Mouse (Mus musculus) heart, embryonic 15.5 days (tissue): ENCODE measurements around the gene Prps1. TPM values are rescaled to one million over a fixed set of nuclear protein-coding genes. Genes with fewer than 3 reads are reported as not detected.
"Not testable (repeated sequence)": the region's sequence is repeated elsewhere in the genome, so short reads cannot be mapped to it uniquely, and the experiment has no call there.

Source experiments
- ATAC-seq: fragments of 200-750 bp; cut with Nextera tagmentation; replicated peaks from 2 replicates; pipeline ENCODE4 v1.8.0; 2017; ENCODE audit warnings: low read depth, moderate TSS enrichment; ENCODE audit not compliant: insufficient number of reproducible peaks, insufficient read depth, low FRiP score
- H3K27ac ChIP-seq: fragments of 300-500 bp; sonication (generic); 2 replicates; pipeline ENCODE4 v1.5.1; 2015; ENCODE audit warnings: mild to moderate bottlenecking, inconsistent platforms
- H3K27me3 ChIP-seq: fragments of 300-500 bp; sonication (generic); 2 replicates; pipeline ENCODE4 v1.6.1; 2015; ENCODE audit warnings: inconsistent platforms
- H3K36me3 ChIP-seq: fragments of 300-500 bp; sonication (generic); 2 replicates; pipeline ENCODE4 v1.6.1; 2015; ENCODE audit warnings: mild to moderate bottlenecking, inconsistent platforms
- H3K4me1 ChIP-seq: fragments of 300-500 bp; sonication (generic); replicated peaks from 2 replicates; pipeline ENCODE4 v1.6.1; 2015; ENCODE audit warnings: inconsistent platforms
- H3K4me2 ChIP-seq: fragments of 300-500 bp; sonication (generic); 2 replicates; pipeline ENCODE4 v1.6.1; 2015; ENCODE audit warnings: inconsistent platforms, mild to moderate bottlenecking, moderate library complexity
- H3K4me3 ChIP-seq: fragments of 300-500 bp; sonication (generic); 2 replicates; pipeline ENCODE4 v1.5.1; 2015; ENCODE audit warnings: mild to moderate bottlenecking, inconsistent platforms
- H3K9ac ChIP-seq: fragments of 300-500 bp; sonication (generic); 2 replicates; pipeline ENCODE4 v1.6.1; 2015; ENCODE audit warnings: mild to moderate bottlenecking, inconsistent platforms
- H3K9me3 ChIP-seq: fragments of 300-500 bp; sonication (generic); replicated peaks from 2 replicates; pipeline ENCODE4 v1.6.1; 2016; ENCODE audit warnings: inconsistent platforms
- WGBS: fragments of 180-500 bp; shearing (Covaris S2); methylation state at CpG from one replicate; pipeline ENCODE4 v1.1.7; 2015; ENCODE audit warnings: mixed read lengths; 5-methylcytosine and 5-hydroxymethylcytosine counted together
- polyA plus RNA-seq: library from polyadenylated mRNA; unstranded; fragments of >200 nt; fragmentation: Nextera tagmentation; extraction: Ambion mirVana; gene quantifications from 2 replicates; pipeline ENCODE4 v1.2.1, GENCODE M21; 2015

Prps1 gene
- polyA plus RNA-seq, 1 experiment from 2014 or later = 44.7 TPM

- 36% methylated on average over 9 of the region's 9 CpGs for WGBS
- Histone ChIP-seq H3K4me1 (peaks cover 8% of the 10 kb centered on the region; the same call in 1 of the 2 replicates), H3K4me2 (0 out of 2 replicates have a peak overlapping the region, but pooled peaks have one; percentile 2), H3K4me3 (no peak overlapping the region), H3K27ac (no peak overlapping the region), H3K36me3 (no peaks in the 10 kb centered on the region), H3K27me3 (peaks cover 4% of the 10 kb centered on the region; the same call in 1 of the 2 replicates), H3K9ac (no peak overlapping the region), H3K9me3 (no peaks in the 10 kb centered on the region)
- ATAC-seq = no peak
Measured at GRCm38 (mm10) chrX:140501401-140502301, 45.2 kb downstream of the Prps1 start.

- H3K4me2 ChIP-seq = no peak overlapping the region
- H3K36me3 ChIP-seq = no peaks in the 10 kb centered on the region
- H3K4me3 ChIP-seq = no peak overlapping the region
- 0 out of 2 replicates have a peak, but pooled peaks have one; percentile 72 for ATAC-seq
- H3K4me1 ChIP-seq = peaks cover 8% of the 10 kb centered on the region; the same call in 1 of the 2 replicates
- H3K27me3 ChIP-seq = peaks cover 4% of the 10 kb centered on the region; the same call in 1 of the 2 replicates
- H3K27ac ChIP-seq = no peak overlapping the region
- WGBS = 13% methylated on average over 7 of the region's 7 CpGs
- no peaks in the 10 kb centered on the region for H3K9me3 ChIP-seq
- H3K9ac ChIP-seq = no peak overlapping the region
Measured at GRCm38 (mm10) chrX:140503905-140504304, 47.5 kb downstream of the Prps1 start.

- no peaks in the 10 kb centered on the region for H3K9me3 ChIP-seq
- H3K9ac ChIP-seq = no peak overlapping the region
- H3K4me2 ChIP-seq = no peak overlapping the region
- no peak overlapping the region for H3K27ac ChIP-seq
- H3K36me3 ChIP-seq = no peaks in the 10 kb centered on the region
- peaks cover 10% of the 10 kb centered on the region for H3K4me1 ChIP-seq
- ATAC-seq = peak; percentile 68; the same call in 1 of the 2 replicates
- no peak overlapping the region for H3K4me3 ChIP-seq
- WGBS = 55% methylated on average over 15 of the region's 15 CpGs
- no peaks in the 10 kb centered on the region for H3K27me3 ChIP-seq
Measured at GRCm38 (mm10) chrX:140505497-140506238, 49.3 kb downstream of the Prps1 start.

- no peak overlapping the region for H3K27ac ChIP-seq
- H3K4me1 ChIP-seq = peaks cover 16% of the 10 kb centered on the region
- WGBS = 79% methylated on average over 6 of the region's 6 CpGs
- H3K4me2 ChIP-seq = no peak overlapping the region
- H3K9ac ChIP-seq = no peak overlapping the region
- H3K36me3 ChIP-seq = no peaks in the 10 kb centered on the region
- H3K27me3 ChIP-seq = no peaks in the 10 kb centered on the region
- ATAC-seq = no peak
- no peaks in the 10 kb centered on the region for H3K9me3 ChIP-seq
- no peak overlapping the region for H3K4me3 ChIP-seq
Measured at GRCm38 (mm10) chrX:140506436-140507180, 50.2 kb downstream of the Prps1 start.

- Histone ChIP-seq H3K27ac (no peak overlapping the region), H3K27me3 (no peaks in the 10 kb centered on the region; the same call in 1 of the 2 replicates), H3K4me1 (peaks cover 14% of the 10 kb centered on the region), H3K36me3 (no peaks in the 10 kb centered on the region), H3K9me3 (no peaks in the 10 kb centered on the region), H3K4me2 (no peak overlapping the region), H3K4me3 (no peak overlapping the region), H3K9ac (no peak overlapping the region)
- no peak for ATAC-seq
- 67% methylated on average over 1 of the region's 1 CpGs for WGBS
Measured at GRCm38 (mm10) chrX:140507377-140507776, 51.0 kb downstream of the Prps1 start.

GRCm38 (mm10) chrX:140508791-140509190 lies 52.4 kb downstream of the Prps1 start:
- not testable (repeated sequence) for H3K4me2 ChIP-seq, ATAC-seq, H3K9ac ChIP-seq, H3K27ac ChIP-seq, H3K27me3 ChIP-seq, H3K9me3 ChIP-seq, H3K36me3 ChIP-seq, H3K4me3 ChIP-seq
- 91% methylated on average over 4 of the region's 4 CpGs for WGBS
- peaks cover 14% of the 10 kb centered on the region for H3K4me1 ChIP-seq

- no peak overlapping the region for H3K4me2 ChIP-seq
- ATAC-seq = no peak
- H3K36me3 ChIP-seq = no peaks in the 10 kb centered on the region
- peaks cover 11% of the 10 kb centered on the region for H3K4me1 ChIP-seq
- H3K27ac ChIP-seq = no peak overlapping the region
- peaks cover 4% of the 10 kb centered on the region; the same call in 1 of the 2 replicates for H3K27me3 ChIP-seq
- no peaks in the 10 kb centered on the region for H3K9me3 ChIP-seq
- no peak overlapping the region for H3K9ac ChIP-seq
- 57% methylated on average over 6 of the region's 6 CpGs for WGBS
- no peak overlapping the region for H3K4me3 ChIP-seq
Measured at GRCm38 (mm10) chrX:140509817-140510216, 53.4 kb downstream of the Prps1 start.

- peaks cover 4% of the 10 kb centered on the region; the same call in 1 of the 2 replicates for H3K27me3 ChIP-seq
- H3K4me1 ChIP-seq = peaks cover 11% of the 10 kb centered on the region
- 0 out of 2 replicates have a peak overlapping the region, but pooled peaks have one; percentile 36 for H3K9ac ChIP-seq
- peak overlapping the region; percentile 49 for H3K4me2 ChIP-seq
- no peaks in the 10 kb centered on the region for H3K36me3 ChIP-seq
- no peak overlapping the region for H3K27ac ChIP-seq
- no peaks in the 10 kb centered on the region for H3K9me3 ChIP-seq
- peak; percentile 67; the same call in 1 of the 2 replicates for ATAC-seq
- peak overlapping the region; percentile 24 for H3K4me3 ChIP-seq
- 33% methylated on average over 24 of the region's 24 CpGs for WGBS
Measured at GRCm38 (mm10) chrX:140510696-140511429, 54.5 kb downstream of the Prps1 start.

- no peak overlapping the region for H3K4me3 ChIP-seq
- ATAC-seq = no peak
- no peak overlapping the region for H3K4me2 ChIP-seq
- no peaks in the 10 kb centered on the region for H3K9me3 ChIP-seq
- no peak overlapping the region for H3K9ac ChIP-seq
- WGBS = 63% methylated on average over 7 of the region's 7 CpGs
- H3K4me1 ChIP-seq = peaks cover 11% of the 10 kb centered on the region
- H3K36me3 ChIP-seq = no peaks in the 10 kb centered on the region
- no peak overlapping the region for H3K27ac ChIP-seq
- H3K27me3 ChIP-seq = peaks cover 9% of the 10 kb centered on the region; the same call in 1 of the 2 replicates
Measured at GRCm38 (mm10) chrX:140511687-140512651, 55.6 kb downstream of the Prps1 start.
